Mouse (Mus musculus): Measurements from ENCODE around the gene Zfp420. TPM values are rescaled to one million over a fixed set of nuclear protein-coding genes. Genes with fewer than 3 reads are reported as not detected.

Gene Zfp420
- polyA plus RNA-seq, 1 experiment from 2014 or later, result 19.9 TPM

GRCm38 (mm10) chr7:29905966-29906681 is 46.3 kb downstream of the Zfp420 start, which contains the start of gene Zfp27:
Gene Zfp27, minus strand, starts transcription at chr7:29906572.
- Histone ChIP-seq H3K4me1 (replicated peaks) (peaks cover 29% of the 10 kb centered on the region), H3K27me3 (no peaks in the 10 kb centered on the region), H3K4me2 (replicated peaks) (peak within 1 kb of the TSS; percentile 61), H3K36me3 (peaks cover 27% of the 10 kb centered on the region), H3K4me3 (replicated peaks) (peak within 1 kb of the TSS; percentile 63), H3K9me3 (no peaks in the 10 kb centered on the region), H3K9ac (replicated peaks) (peak within 1 kb of the TSS; percentile 72), H3K27ac (peak within 1 kb of the TSS; percentile 98)
- ATAC-seq, result peak; percentile 87
- WGBS, result under 1% methylated on average over 22 of the region's 22 CpGs

GRCm38 (mm10) chr7:29906682-29907058 is 46.9 kb downstream of the Zfp420 start:
- 15% methylated on average over 8 of the region's 8 CpGs for WGBS
- Histone ChIP-seq H3K4me3 (replicated peaks) (peak overlapping the region; percentile 63), H3K9ac (replicated peaks) (peak overlapping the region; percentile 72), H3K27me3 (no peaks in the 10 kb centered on the region), H3K4me2 (replicated peaks) (peak overlapping the region; percentile 61), H3K4me1 (replicated peaks) (peaks cover 31% of the 10 kb centered on the region), H3K36me3 (peaks cover 25% of the 10 kb centered on the region), H3K9me3 (no peaks in the 10 kb centered on the region), H3K27ac (peak overlapping the region; percentile 98)
- no peak for ATAC-seq

DNA sequence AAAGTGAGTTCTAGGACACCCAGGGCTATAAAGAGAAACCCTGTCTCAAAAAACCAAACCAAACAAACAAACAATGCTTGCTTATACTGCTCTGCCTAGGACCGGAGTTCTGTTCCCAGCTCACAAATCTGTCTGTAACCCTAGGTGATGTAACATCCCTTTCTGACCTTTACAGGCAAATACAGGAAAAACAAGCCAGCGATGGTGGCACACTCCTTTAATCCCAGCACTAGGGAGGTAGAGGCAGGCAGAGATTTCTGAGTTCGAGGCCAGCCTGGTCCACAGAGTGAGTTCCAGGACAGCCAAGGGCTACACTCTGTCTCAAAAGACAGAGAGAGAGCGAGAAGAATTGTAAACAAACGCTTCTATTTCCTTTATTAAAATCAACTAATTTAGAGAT is 47.4 kb downstream of the Zfp420 start:
- Histone ChIP-seq H3K9me3 (no peaks in the 10 kb centered on the region), H3K36me3 (peaks cover 29% of the 10 kb centered on the region), H3K4me1 (replicated peaks) (peaks cover 31% of the 10 kb centered on the region), H3K4me2 (replicated peaks) (peak overlapping the region; percentile 61), H3K4me3 (replicated peaks) (peak overlapping the region; percentile 63; the same call in 1 of the 2 replicates), H3K27me3 (no peaks in the 10 kb centered on the region), H3K27ac (peak overlapping the region; percentile 98), H3K9ac (replicated peaks) (no peak overlapping the region)
- ATAC-seq, result no peak
- WGBS, result 90% methylated on average over 5 of the region's 5 CpGs

- Histone ChIP-seq H3K9ac (replicated peaks) (peak within 1 kb of the TSS; percentile 71), H3K4me1 (replicated peaks) (peaks cover 31% of the 10 kb centered on the region), H3K36me3 (peaks cover 31% of the 10 kb centered on the region), H3K27ac (peak within 1 kb of the TSS; percentile 98), H3K4me3 (replicated peaks) (peak within 1 kb of the TSS; percentile 66), H3K27me3 (no peaks in the 10 kb centered on the region), H3K4me2 (replicated peaks) (peak within 1 kb of the TSS; percentile 71), H3K9me3 (no peaks in the 10 kb centered on the region)
- under 1% methylated on average over 33 of the region's 33 CpGs for WGBS
- peak; percentile 89 for ATAC-seq
Measured at GRCm38 (mm10) chr7:29908130-29908950, 48.6 kb downstream of the Zfp420 start, which contains the start of gene Zfp383. Gene Zfp383, plus strand, starts transcription at chr7:29908223.

DNA sequence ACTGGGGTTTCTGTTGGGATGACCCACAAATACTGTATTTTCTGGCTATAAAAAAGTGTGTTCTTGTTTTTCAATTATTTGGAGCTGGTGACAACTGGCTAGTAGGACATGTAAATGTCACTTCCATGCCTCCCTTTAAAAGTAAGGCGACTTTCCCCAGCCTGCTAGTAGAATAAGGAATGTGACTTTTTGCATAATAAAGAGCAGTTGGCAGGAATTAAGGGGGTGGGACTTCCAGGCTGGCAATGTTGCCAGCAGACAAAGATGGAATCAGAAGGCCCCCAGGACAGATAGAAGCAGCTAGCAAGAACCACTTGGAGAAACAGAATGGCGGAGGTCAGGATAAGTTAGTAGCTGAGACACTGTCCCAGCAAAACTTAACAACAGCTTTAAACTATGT is 50.5 kb downstream of the Zfp420 start:
- H3K9me3 ChIP-seq, result no peaks in the 10 kb centered on the region
- no peaks in the 10 kb centered on the region for H3K27me3 ChIP-seq
- peaks cover 31% of the 10 kb centered on the region for H3K4me1 ChIP-seq (replicated peaks)
- WGBS, result 56% methylated on average over 2 of the region's 2 CpGs
- H3K4me3 ChIP-seq (replicated peaks), result peak overlapping the region; percentile 66
- H3K9ac ChIP-seq (replicated peaks), result 0 out of 2 replicates have a peak overlapping the region, but pooled peaks have one; percentile 10
- H3K4me2 ChIP-seq (replicated peaks), result peak overlapping the region; percentile 71
- peaks cover 44% of the 10 kb centered on the region for H3K36me3 ChIP-seq
- no peak overlapping the region for H3K27ac ChIP-seq
- no peak for ATAC-seq

DNA sequence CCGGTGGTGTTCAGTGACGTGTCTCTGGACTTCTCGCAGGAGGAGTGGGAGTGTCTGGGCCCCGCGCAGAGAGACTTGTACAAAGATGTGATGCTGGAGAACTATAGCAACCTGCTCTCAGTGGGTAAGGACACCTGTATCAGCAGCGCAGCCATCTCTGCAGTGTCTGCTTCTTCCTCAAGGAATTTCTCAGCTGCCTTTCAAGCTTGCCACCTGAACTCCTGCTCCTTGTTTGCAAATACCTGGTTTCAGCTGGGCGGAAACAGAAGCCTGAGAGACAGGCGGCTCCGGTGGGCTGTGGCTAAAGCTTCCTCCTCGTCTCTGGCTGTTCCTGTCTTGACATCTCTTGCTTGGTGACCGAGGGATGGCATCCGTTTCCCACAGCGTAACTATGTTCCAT is 52.4 kb downstream of the Zfp420 start:
- H3K4me3 ChIP-seq (replicated peaks), result no peak overlapping the region
- whole genome bisulfite sequencing, result 95% methylated on average over 13 of the region's 13 CpGs
- peaks cover 58% of the 10 kb centered on the region for H3K36me3 ChIP-seq
- no peak for ATAC-seq
- no peaks in the 10 kb centered on the region for H3K9me3 ChIP-seq
- H3K27me3 ChIP-seq, result no peaks in the 10 kb centered on the region
- H3K27ac ChIP-seq, result no peak overlapping the region
- H3K4me2 ChIP-seq (replicated peaks), result no peak overlapping the region
- H3K9ac ChIP-seq (replicated peaks), result no peak overlapping the region
- peaks cover 23% of the 10 kb centered on the region for H3K4me1 ChIP-seq (replicated peaks)

DNA sequence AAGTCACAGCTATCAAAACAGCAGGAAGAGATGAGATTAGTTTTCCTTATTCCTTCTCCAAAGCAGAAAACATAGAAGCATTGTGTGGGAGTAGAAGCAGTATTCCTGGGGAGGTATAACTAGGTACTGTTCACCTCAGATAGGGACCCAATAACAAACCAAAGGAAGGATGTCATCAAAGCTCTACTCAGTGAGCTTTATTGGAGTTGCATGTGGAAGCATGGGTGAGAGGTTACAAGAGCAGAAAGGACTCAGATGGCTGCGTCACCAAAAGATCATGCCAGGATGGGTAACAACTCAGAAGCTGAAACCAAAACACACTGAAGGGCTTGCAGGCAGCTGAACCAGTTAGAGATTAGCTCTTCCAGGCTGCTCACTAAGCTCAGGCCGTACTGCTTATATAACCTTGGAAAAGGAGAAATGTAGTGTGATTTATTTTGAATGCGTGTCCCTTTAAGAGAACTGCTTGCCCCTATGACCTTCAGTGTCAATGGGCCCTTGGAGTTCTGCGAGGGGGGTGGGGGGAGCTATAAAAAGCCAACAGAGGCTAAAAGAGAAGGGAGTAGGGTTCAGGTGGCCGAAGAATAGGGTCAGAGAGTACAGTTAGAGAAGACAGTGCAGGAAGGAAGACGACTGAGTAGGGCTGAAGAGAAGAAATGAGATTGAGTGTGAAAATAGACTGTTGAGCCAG is 57.7 kb downstream of the Zfp420 start:
- Histone ChIP-seq H3K9me3 (no peaks in the 10 kb centered on the region), H3K36me3 (peaks cover 44% of the 10 kb centered on the region), H3K9ac (replicated peaks) (no peak overlapping the region), H3K4me1 (replicated peaks) (no peaks in the 10 kb centered on the region), H3K27ac (no peak overlapping the region), H3K27me3 (no peaks in the 10 kb centered on the region), H3K4me2 (replicated peaks) (no peak overlapping the region), H3K4me3 (replicated peaks) (no peak overlapping the region)
- no peak for ATAC-seq
- WGBS, result 71% methylated on average over 6 of the region's 6 CpGs

GRCm38 (mm10) chr7:29918062-29918453 is 58.3 kb downstream of the Zfp420 start:
- no peak overlapping the region for H3K27ac ChIP-seq
- H3K4me2 ChIP-seq (replicated peaks), result no peak overlapping the region
- no peak overlapping the region for H3K4me3 ChIP-seq (replicated peaks)
- no peaks in the 10 kb centered on the region for H3K27me3 ChIP-seq
- H3K36me3 ChIP-seq, result peaks cover 40% of the 10 kb centered on the region
- no peaks in the 10 kb centered on the region for H3K9me3 ChIP-seq
- ATAC-seq, result no peak
- WGBS, result 94% methylated on average over 4 of the region's 4 CpGs
- H3K4me1 ChIP-seq (replicated peaks), result no peaks in the 10 kb centered on the region
- no peak overlapping the region for H3K9ac ChIP-seq (replicated peaks)

GRCm38 (mm10) chr7:29921439-29922093 is 61.8 kb downstream of the Zfp420 start:
- Histone ChIP-seq H3K27me3 (no peaks in the 10 kb centered on the region), H3K4me1 (replicated peaks) (no peaks in the 10 kb centered on the region), H3K9me3 (no peaks in the 10 kb centered on the region), H3K9ac (replicated peaks) (no peak overlapping the region), H3K36me3 (peaks cover 9% of the 10 kb centered on the region), H3K4me3 (replicated peaks) (no peak overlapping the region), H3K27ac (no peak overlapping the region), H3K4me2 (replicated peaks) (no peak overlapping the region)
- no peak for ATAC-seq
- 88% methylated on average over 6 of the region's 6 CpGs for WGBS

GRCm38 (mm10) chr7:29922780-29923179 is 63.0 kb downstream of the Zfp420 start:
- H3K27me3 ChIP-seq, result no peaks in the 10 kb centered on the region
- 80% methylated on average over 2 of the region's 2 CpGs for WGBS
- H3K4me2 ChIP-seq (replicated peaks), result no peak overlapping the region
- no peak overlapping the region for H3K27ac ChIP-seq
- no peaks in the 10 kb centered on the region for H3K4me1 ChIP-seq (replicated peaks)
- H3K36me3 ChIP-seq, result no peaks in the 10 kb centered on the region
- H3K9ac ChIP-seq (replicated peaks), result no peak overlapping the region
- no peaks in the 10 kb centered on the region for H3K9me3 ChIP-seq
- no peak overlapping the region for H3K4me3 ChIP-seq (replicated peaks)
- no peak for ATAC-seq
